Mouse (Mus musculus): ENCODE results near the gene Nol3.

Gene Nol3

GRCm38 (mm10) chr8:105263244-105263912 is 12.6 kb upstream of the Nol3 start:
- no peak for DNase-seq (ENCODE audit: low spot score in 2 of 2)

DNA sequence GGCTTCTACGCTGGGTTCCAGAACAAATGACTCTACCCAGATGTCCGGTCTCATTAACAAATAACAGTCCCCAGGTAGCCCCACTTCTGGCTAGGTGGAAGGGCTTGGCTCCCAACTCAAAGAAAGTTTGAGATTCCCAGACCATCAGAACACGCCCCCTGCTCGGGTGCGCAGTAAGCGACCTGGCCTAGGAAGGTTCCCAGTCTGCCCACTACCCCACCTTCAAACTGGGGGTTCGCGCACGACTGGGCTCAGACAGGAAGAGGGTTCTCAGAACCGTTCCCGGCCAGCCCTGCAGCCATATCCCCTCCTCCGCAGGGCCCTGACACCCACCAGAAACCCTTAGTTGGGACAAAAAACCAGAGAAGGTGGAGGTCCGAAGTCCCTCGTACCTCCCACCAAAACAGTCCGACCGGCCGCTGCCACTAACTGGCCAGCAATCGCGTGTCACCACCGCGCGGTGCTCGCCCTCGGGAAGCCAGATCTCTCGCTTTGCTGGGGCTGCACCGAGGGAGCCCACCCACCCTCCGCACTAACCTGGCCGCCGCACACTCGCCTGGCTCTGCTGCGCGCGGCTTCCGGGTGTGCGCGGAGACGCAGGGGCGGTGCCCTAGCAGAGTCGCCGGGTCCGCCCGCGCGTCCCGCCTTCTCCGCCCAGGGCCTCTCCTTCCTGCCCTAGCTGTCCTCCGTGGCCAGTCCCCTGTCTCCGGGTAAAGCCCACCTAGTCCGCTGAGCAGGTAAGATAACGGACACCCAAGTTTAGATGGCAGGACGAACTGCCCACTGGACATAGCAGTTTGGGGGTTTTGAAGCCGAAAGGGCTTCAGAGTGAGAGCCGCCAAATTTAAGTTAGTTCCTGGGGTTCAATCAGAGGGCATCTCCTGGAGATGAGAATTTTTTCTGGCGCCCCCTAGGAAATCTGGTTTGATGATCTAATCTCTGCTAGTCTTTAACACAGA is 11.6 kb upstream of the Nol3 start, which contains the start of the genes Tradd and Fbxl8:
TSS of gene Tradd (minus strand) at position 586 of the 959 bp plus-strand sequence.
TSS of gene Fbxl8 (plus strand) at position 625 of the 959 bp plus-strand sequence.
- no peak for DNase-seq (ENCODE audit: low spot score in 2 of 2)

DNA sequence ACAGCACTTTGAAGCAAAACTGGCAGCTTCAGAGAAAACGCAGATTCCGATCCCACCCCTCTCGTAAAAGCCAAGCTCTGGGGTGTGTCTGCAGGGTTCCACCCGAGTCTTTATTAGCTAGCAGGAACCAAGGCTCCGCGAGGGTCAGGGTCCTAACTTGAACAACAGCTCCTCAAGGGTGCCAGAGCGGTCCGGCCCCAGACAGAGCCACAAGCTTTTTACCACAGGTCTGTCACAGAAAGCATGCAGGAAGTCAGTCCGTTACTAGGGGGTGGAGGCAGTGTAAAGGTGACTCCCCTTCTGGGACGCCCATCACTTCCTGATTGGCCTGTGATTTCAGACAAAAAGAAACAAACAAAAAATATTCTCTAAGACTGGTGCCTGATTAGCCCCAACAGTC is 10.8 kb upstream of the Nol3 start:
- no peak for DNase-seq (ENCODE audit: low spot score in 2 of 2)

DNA sequence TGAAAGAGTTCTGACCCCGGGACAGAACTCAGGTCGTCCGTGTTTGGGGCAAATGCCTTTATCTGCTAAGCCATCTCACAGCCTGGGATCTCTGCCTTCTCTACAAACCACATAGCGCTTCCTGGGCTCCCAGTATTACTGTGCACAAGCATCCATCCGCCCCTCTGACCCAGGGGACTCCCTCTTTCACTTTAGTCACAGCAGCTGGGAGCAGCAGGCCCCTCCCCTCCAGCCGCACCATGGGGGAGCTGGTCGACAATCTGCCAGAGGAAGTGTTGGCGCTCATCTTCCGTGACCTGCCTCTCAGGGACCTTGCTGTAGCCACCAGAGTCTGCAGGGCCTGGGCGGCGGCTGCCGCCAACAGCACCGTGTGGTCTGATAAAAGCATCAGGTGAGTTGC is 9.2 kb upstream of the Nol3 start:
- no peak for DNase-seq (ENCODE audit: low spot score in 2 of 2)

DNA sequence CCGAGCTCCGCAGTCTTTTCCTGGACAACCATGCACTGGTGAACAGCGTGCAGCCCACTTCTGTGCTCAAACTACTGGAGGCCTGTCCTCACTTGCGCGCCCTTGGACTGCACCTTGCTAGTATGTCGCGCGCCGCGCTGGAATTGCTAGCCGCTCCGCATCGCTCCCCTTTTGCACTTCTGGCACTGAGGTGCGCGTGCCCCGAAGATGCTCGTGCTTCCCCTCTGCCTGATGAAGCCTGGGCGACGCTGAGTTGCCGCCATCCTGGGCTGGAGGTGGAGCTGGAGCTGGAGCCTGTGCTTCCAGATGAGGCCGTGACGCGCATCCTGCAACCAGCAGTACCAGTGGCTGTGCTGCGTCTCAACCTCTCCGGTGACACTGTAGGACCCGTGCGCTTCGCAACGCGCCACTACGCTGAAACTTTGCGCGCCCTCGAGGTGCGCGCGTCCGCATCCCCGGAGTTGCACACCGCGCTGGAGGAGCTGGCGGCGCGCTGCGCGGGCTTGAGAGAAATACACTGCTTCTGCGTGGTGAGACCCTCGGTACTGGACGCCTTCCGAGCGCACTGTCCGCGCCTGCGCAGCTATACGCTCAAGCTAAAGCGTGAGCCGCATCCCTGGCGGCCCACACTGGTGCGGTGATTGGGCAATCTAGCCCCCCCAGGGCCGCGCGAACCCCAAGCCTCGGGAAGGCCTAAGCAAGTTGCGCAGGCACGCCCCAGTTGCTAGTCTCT is 7.4 kb upstream of the Nol3 start:
- peak; percentile 82 to 84 for DNase-seq (ENCODE audit: low spot score in 2 of 2)

DNA sequence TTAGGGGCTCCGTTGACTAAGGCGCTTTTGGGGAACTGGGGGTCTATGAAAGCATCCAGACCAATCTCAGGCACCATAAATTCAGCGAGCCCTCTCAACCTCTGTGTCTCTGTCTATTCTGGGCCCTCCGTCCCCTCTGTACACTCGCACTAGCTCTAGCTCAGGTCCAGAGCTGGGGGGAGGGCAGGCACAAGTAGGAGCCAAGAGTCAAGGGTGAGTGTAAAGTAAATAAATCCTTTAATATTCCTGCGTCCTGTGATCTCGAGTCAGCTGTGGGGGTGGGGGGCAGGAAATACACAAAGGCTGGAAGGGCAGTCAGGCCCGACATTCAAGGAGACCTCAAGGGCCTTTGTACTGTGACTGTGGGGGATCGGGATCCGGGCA is 6.9 kb upstream of the Nol3 start:
- peak in 1 of 2 experiments; percentile 14 for DNase-seq (ENCODE audit: low spot score in 2 of 2)

DNA sequence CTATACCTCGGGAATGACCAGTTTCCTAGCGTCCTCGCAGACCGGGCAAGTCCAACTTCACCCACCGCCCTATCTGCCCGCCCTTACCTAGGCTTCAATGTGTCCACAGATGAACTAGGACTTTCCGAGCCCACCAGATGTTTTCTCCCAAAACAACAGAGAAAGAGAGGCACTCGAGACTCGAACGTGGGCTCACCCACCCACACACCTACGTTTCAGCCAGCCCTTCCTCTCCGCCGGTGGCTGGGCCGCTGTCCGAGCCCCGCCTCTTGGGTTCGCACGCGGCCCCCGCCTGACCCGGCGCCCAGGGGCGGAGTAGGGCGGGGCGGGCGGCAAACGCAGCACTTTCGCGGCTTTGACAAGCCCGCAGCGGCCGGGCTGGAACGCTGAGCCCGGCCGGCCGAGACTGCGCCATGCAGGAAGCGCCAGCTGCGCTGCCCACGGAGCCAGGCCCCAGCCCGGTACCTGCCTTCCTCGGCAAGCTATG is 6.4 kb upstream of the Nol3 start, which contains the start of gene Hsf4:
TSS of gene Hsf4 (plus strand) at position 341 of the 487 bp plus-strand sequence.
- peak in 1 of 2 experiments; percentile 65 for DNase-seq (ENCODE audit: low spot score in 2 of 2)

GRCm38 (mm10) chr8:105270101-105270915 is 5.6 kb upstream of the Nol3 start:
- no peak for DNase-seq (ENCODE audit: low spot score in 2 of 2)

DNA sequence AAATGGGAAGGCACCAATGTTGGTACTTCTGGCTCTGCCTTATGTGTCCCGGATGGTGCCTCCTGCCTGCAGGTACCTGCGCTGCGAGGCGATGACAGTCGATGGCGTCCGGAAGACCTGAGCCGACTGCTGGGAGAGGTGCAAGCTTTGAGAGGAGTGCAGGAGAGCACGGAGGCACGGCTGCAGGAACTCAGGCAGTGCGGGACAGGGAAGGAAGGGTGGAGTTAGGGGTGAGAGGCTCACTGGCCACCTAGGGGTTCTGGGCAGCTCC is 5.1 kb upstream of the Nol3 start:
- DNase-seq (ENCODE audit: low spot score in 2 of 2) = no peak

GRCm38 (mm10) chr8:105275387-105275786 is 553 bp upstream of the Nol3 start:
- DNase-seq (ENCODE audit: low spot score in 2 of 2) = no peak

GRCm38 (mm10) chr8:105276292-105277120 is 566 bp downstream of the Nol3 start:
- no peak for DNase-seq (ENCODE audit: low spot score in 2 of 2)

DNA sequence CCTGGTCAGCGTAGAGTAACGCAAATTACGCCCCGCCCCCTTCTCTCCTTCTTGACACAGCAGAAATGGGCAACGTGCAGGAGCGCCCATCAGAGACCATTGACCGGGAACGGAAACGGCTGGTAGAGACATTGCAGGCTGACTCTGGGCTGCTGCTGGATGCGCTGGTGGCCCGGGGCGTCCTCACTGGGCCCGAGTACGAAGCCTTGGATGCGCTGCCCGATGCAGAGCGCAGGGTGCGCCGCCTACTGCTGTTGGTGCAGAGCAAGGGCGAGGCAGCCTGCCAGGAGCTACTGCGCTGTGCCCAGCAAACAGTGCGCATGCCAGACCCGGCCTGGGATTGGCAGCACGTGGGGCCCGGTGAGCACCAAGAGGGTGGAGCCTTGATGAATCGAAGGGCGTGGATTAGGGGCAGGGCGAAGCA is 3.0 kb downstream of the Nol3 start:
- peak in 1 of 2 experiments; percentile 90 for DNase-seq (ENCODE audit: low spot score in 2 of 2)

DNA sequence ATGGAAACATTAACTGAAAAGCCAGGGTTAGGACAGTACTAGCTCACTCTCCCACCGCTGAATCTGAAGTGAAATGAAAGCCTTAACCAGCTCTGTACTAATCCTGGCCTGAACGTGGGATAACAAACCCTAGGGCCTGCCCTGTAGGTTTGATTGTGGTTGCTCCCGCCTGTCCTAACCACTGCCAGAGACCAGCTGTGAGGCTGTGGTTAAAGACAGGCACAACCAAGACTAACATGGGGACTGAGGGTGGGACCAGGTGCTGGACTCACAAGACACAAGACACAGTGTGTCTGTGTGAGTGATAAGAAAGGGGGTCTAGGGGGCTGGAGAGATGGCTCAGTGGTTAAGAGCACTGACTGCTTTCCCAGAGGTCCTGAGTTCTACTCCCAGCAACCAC is 4.6 kb downstream of the Nol3 start:
- DNase-seq (ENCODE audit: low spot score in 2 of 2) = no peak

GRCm38 (mm10) chr8:105281821-105282220 is 5.9 kb downstream of the Nol3 start:
- DNase-seq (ENCODE audit: low spot score in 2 of 2) = no peak

DNA sequence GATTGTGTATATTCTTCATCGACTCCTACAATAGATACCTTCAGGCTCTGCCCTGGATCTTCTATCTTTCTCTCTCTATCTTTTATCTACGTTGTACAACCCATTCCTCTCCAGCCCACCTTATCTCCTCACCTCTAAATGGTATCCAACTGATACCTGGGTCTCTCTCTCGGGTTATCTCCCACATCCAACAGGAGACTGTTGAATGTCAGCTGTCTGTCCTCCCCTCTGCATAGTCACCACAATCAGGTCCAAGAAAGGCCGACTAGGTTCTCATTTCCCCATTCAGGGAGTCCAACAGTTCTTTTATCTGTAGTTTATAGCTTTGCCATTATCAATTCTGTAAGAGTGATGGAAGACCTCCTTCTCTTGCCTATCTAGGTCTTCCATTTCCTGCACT is 6.3 kb downstream of the Nol3 start:
- no peak for DNase-seq (ENCODE audit: low spot score in 2 of 2)

DNA sequence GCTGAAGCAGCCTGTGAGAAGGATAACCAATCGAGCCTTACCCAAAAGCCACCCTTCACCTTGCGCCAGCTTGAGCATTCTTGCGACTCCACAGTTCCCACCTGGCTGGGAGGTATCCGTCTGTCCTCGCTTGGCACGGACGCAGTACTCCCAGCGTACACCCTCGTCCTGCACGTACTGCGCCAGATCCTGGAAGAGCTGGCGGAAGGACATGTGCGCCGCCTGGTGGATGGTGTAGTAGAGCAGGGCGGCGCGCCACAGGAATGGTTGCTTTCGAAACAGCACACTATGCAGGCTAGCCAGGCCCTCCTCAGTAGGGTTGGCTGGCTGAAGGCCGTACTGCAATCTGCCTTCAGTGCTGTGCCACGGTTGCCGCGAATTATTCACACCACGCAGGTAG is 7.1 kb downstream of the Nol3 start:
- no peak for DNase-seq (ENCODE audit: low spot score in 2 of 2)

GRCm38 (mm10) chr8:105285514-105285913 is 9.6 kb downstream of the Nol3 start:
- no peak for DNase-seq (ENCODE audit: low spot score in 2 of 2)

DNA sequence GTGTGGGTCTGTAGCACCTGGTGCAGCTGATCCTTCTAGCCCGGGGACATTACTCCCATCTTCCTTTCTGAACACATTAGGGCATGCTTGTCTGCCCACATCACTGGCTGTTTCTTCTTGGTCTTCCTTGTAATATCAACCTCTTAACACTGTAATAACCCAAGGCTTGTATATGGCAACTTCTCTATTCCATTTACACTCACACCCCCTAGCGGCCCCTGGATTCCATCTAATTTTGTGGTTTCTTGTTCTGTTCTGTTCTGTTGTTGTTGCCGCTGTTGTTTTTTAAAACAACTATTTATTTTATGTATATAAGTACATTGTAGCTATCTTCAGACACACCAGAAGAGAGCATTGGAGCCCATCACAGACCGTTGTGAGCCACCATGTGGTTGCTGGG is 11.0 kb downstream of the Nol3 start:
- DNase-seq (ENCODE audit: low spot score in 2 of 2) = no peak

GRCm38 (mm10) chr8:105288231-105288630 is 12.3 kb downstream of the Nol3 start:
- no peak for DNase-seq (ENCODE audit: low spot score in 2 of 2)
